Mouse (Mus musculus): Measurements from ENCODE around the gene Pknox1.

DNA sequence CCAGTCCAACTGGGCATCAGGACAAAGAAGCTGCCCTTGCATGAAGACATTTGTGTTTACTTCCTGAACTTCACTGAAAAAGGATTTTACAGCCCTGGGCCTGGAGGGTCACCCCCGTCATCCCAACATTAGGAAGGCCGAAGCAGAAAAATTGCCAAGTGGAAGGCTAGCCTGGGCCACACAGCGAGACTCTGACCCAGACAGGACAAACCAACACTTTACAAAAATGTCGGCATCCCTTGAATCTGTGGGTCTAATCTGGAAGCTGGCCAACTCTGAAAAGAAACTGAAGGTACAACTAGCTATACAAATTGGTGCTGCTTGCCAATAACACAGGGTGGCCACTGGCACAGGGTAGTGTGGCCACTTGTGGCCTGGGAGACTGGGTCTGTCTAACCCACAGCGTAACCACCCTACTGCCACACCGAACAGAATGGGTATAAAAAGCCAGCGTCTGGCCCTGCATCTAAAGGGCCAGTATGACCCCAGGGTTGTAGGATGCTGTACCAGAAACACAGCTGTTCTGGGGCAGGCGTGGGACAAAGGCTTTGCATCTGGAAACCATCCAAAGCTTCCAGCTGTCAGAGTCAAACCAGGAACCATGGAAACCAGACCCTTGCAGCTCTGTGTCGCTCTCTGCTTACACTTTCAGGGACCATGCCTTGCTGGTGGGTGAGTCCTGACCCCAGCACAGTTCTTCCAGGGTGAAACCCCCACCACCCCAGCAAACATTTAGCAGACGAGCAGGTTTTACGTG is 7.2 kb upstream of the Pknox1 start:
- TF ChIP-seq CTCF (IDR thresholded peaks at IDR 0.05; ENCODE audit: insufficient read depth, low read length): no peak
- no peak for TF ChIP-seq POLR2A (IDR thresholded peaks at IDR 0.05; ENCODE audit: borderline replicate concordance, extremely low read depth, low read depth, low read length)
